Mouse (Mus musculus) retina, postnatal 1 day (tissue): ENCODE measurements around the gene Lyl1.

Source experiments
- DNase-seq: peaks from one replicate; pipeline ENCODE4 v3.0.0-alpha.2; 2012

Gene Lyl1

GRCm38 (mm10) chr8:84700941-84701911 lies at the start of gene Lyl1:
Lyl1 (plus strand) TSS chr8:84701457.
- DNase-seq, result no peak

DNA sequence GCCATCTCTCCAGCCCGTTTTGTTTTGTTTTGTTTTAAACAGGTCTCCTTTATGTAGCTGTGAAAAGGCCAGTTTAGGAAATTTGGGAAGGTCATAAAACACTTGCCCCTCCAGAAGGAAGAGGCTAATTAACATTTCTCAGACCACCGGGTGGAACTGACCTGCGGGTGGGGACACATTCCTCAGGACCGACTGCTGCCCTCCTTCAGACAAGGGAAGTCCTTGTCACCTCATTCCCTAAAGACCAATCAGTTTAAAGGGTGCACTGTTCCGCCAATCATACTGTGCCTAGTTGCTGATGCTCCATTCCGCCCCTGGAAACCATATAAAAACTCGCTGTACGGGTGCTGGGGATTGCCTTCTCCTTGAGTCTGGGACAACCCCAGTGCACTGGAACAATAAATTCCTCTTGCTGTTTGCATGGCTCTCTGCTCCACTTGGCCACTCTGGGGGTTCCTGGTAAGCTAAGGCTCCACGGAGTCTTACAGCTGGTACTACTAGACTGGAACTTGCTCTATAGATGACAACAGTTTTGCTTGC lies 48.1 kb upstream of the Lyl1 start:
- no peak for DNase-seq

- DNase-seq, result peak; percentile 56
These were observed 46.7 kb upstream of the Lyl1 start for GRCm38 (mm10) chr8:84654597-84654996.

DNA sequence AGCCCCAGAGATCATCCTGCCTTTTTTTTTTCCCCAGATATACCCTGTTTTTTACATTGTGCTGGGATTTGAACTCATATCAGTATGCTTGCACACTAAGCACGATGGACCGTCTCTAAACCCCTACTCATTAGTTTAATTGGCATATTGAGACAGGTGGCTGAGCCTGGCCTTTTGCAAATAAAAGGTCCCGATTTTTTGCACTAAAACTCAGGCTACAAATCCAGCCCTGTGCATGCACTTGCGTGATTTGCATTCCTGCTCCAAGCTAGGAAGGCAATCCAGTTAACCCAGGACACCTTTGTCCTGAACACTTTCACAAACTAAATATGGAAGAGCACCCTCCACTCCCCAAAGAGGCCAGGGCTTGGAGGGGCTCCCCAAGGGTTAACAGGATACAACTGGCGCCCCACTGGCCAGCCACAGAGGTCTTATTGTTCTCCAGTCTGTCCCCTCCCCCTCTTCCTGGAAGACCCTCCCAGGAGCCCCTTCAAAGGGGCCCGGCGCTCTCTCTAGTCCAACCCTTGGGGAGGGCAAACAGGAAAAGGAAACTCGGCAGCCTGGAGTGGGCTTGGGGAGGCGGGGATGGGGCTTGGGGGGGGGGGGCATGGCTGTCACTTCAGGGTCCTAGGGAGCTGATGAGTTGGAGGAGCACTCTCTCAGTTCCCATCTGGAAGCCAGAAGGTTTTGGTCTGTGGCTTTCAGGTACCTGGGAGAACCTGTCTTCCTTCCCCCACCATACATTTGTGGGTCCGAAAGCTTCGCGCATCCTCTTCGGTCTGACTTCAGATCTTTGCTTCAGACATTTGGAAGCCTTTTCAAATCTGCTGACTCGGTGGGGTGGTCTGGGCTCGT lies 45.7 kb upstream of the Lyl1 start:
- peak; percentile 95 for DNase-seq

- DNase-seq, result peak; percentile 83
These were observed 45.1 kb upstream of the Lyl1 start for GRCm38 (mm10) chr8:84656191-84656525.

GRCm38 (mm10) chr8:84656641-84657126 lies 44.6 kb upstream of the Lyl1 start:
- peak; percentile 60 for DNase-seq

GRCm38 (mm10) chr8:84657203-84657602 lies 44.1 kb upstream of the Lyl1 start:
- DNase-seq, result no peak

DNA sequence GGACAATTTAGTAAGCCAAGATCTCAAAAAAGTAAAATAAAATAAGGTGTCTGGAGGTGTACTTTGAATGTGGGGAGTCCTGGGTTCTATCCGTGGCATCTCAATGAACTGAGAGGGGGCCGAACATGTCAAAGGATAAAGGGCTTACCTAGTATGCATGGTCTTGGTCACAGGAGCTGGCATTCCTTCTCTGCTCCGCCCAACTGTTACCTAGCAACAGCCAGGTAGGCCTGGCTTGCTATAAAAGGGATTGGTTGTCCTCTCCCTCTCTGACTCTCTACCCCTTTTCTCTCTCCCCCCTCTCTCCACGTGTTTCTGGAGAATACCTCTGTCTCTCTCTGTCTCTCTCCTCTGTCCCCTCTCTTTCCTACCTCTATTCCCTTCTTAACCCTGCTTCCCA lies 43.6 kb upstream of the Lyl1 start:
- no peak for DNase-seq

DNA sequence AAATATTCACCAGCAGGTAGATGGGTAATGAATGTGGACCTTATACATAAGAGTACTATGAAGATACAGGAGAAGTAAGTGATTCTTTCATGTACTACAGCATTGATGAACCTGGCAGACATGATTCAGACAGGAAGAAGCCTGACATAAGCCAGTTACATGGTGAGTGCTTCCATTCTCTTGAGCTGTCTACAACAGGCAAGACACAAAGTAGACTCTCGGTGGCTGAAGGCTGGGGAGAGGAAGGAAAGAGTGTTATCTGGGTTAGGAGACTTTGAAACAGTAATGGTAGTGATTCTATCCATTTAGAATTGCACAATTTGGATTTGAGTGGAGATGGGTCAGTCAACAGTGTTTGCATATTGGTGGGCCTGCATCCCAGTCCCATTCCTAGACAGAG lies 42.3 kb upstream of the Lyl1 start:
- DNase-seq, result no peak

- DNase-seq, result peak; percentile 64
These were observed 41.1 kb upstream of the Lyl1 start for GRCm38 (mm10) chr8:84659936-84660818.

- peak; percentile 46 for DNase-seq
These were observed 40.3 kb upstream of the Lyl1 start for GRCm38 (mm10) chr8:84660819-84661457.

DNA sequence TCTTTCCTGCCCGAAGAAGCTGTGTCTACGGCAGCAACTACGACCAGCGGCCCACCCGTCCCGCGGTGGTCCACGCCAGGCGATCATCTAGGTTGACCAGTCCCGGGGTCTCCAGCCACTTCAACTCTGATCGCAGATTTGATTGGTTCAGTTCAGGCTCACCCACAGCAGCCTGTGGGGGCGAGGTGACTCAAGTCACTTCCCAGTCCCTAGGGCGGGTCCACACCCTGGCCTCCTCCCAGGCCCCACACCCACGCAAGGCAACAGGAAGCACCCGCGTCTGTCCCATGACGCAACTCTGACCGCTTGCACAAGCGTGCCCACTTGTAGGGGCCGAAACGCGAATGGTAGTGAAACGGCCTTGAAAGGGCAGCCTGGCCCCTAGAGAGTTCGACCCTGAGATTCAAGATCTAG lies 39.8 kb upstream of the Lyl1 start:
- DNase-seq, result peak; percentile 69

DNA sequence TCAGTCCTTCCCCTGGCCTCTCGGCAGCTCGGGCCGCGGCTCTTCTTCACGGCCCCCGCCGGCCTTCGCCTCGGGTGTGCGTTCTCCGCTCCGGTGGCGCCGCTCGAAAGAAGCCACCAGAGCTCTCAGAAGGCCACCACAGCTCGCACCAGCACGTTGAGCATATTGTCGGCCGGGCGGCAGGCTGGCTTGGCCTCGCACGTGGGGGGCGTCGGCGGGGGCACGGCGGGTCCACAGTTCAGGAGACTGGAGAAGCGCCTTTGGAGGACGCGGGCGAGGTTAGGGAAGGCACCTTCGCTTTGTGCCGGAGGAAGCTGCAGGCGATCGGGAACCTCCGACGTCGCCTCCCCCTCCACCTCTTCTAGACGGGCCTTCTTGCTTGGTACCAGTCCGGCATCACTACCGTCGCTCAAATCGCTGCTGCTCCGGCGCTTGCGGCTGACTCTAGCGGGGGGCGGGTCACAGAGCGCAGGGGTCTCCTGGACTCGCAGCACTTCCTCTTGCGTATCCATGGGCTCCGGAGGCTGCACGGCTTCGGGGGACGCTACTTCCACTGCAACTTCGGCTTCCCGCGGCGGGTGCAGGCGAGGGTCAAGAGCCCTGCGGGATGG lies 39.2 kb upstream of the Lyl1 start:
- DNase-seq, result no peak

DNA sequence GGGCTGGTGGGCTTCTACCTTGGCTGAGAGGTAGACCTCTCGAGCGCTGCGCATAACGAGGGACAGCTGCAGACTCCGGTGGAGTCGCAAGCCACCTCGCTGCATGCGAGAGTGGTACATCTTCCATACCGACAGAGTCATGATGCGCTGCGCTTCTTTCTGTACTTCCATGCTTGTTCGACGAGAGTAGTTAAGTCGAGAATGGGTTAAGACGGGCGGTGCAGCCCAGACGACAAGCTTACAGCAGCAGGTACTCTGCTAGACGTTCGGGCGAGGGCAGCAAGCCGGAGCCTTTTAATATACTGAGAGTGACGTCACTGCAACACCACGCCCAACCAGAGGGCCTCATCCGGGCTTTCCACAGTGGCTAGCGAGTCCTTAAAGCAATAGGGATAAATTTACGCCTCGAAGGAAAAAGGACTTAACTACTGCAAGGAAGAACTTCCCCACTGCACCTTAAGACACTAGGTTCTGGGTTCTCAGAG lies 38.6 kb upstream of the Lyl1 start, which contains the start of gene Ier2:
Ier2 (minus strand) TSS at position 272 of the 485 bp plus-strand sequence.
- peak; percentile 98 for DNase-seq

- DNase-seq, result peak; percentile 99
These were observed 37.6 kb upstream of the Lyl1 start for GRCm38 (mm10) chr8:84663483-84664327.

DNA sequence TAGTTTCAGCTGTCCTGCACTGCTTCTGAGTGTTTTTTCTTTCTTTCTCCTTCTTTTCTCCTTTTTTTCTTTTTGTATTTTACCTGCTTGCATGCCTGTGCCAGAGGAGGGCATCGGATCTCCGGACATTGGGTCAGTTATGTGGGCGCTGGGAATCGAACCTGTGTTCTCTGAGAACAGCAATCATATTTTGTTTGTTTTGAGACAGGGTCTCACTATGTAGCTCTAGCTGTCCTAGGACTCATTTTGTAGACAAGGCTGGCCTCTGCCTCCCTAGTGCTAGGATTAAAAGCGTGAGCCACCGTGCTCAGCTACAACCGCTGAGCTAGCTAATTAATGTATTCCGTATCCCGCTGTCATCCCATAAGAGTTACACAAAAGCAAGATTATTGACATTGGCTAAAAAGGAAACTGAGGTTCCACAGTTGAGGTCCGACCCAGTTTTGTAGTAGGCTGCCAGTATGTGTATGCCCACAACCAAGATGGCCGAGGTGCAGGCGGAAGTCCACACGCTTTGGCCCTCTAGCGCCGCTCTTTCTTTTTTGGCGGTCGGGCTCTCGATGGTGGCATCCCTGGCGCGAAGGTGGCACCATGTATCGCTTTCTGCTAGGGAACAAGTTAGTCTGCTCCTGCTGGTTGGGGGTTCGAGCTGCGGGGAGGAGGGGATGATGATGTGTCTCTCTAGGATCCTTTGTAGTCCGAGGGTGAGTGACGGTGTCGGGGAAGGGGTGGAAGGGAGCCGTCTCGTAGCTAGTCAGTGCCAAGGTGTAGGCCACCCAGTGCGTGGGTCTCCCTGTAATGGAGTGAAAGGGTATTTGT lies 36.5 kb upstream of the Lyl1 start:
- DNase-seq, result peak; percentile 93

DNA sequence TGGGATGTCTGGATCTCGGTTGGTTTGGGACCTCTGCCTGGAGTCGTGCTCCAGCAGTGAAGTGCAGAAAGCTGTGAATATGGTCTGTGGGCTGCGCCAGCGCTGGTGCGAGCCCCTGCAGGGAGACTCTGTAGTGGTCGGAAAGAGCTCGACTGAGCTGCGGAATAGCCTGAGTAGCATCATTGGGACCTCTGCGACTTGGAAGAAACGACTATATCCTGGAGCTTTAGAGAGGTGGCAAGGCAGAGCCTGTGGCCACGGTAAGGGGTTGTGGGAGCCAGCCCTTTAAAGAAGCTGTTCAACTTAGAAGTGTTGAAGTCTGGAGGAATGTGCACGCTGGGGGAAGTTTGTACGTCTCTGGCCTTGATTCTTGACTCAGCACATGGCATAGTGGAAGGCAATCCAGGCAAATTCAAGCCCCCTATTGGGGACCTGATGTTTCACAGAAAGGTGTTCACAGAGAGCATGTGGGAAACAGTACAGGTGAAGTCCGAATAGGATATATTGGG lies 35.8 kb upstream of the Lyl1 start:
- DNase-seq, result no peak

DNA sequence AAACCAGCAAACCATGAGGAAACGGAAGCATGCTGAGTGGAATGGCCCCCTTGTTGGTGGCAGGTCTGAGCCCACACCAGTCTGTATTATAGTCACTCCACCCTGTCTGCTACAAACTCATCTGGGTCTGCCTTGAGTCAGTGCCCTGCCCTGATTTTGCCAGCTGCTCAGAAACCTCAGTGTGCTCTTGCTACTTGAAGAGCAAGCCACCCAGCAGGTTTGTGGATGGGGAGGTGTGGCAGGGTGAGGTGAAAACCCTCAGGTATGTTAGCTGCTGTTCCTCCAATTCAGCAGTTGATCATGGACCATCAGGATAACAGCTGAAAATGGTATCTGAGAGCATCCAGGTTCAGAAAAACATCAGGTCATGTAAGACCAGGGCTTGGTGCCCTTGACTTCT lies 33.2 kb upstream of the Lyl1 start:
- no peak for DNase-seq
